Mouse (Mus musculus) neural tube, embryonic 15.5 days (tissue): ENCODE measurements at regions not wholly inside any gene's neighbourhood (a gene's known extent, or its start where the extent isn't known, plus 50 kb on each side); places are given as distances from the start of the nearest gene placed in this dataset.

ENCODE experiments used
- ATAC-seq: fragments of 200-750 bp; cut with Nextera tagmentation; 2 replicates; pipeline ENCODE4 v1.8.0; 2017; ENCODE audit warnings: mild to moderate bottlenecking, moderate TSS enrichment, moderate library complexity; ENCODE audit not compliant: low FRiP score
- H3K27ac ChIP-seq: fragments of 300-500 bp; sonication (generic); replicated peaks from 2 replicates; pipeline ENCODE4 v1.5.1; 2015; ENCODE audit warnings: mild to moderate bottlenecking, inconsistent platforms
- H3K27me3 ChIP-seq: fragments of 300-500 bp; sonication (generic); replicated peaks from 2 replicates; pipeline ENCODE4 v1.6.1; 2015; ENCODE audit warnings: inconsistent platforms
- H3K36me3 ChIP-seq: fragments of 300-500 bp; sonication (generic); 2 replicates; pipeline ENCODE4 v1.6.1; 2015; ENCODE audit warnings: inconsistent platforms
- H3K4me1 ChIP-seq: fragments of 300-500 bp; sonication (generic); 2 replicates; pipeline ENCODE4 v1.6.1; 2015; ENCODE audit warnings: inconsistent platforms
- H3K4me2 ChIP-seq: fragments of 300-500 bp; sonication (generic); 2 replicates; pipeline ENCODE4 v1.6.1; 2015; ENCODE audit warnings: inconsistent platforms, mild to moderate bottlenecking, moderate library complexity
- H3K4me3 ChIP-seq: fragments of 300-500 bp; sonication (generic); replicated peaks from 2 replicates; pipeline ENCODE4 v1.5.1; 2015; ENCODE audit warnings: mild to moderate bottlenecking, inconsistent platforms
- H3K9ac ChIP-seq: fragments of 300-500 bp; sonication (generic); replicated peaks from 2 replicates; pipeline ENCODE4 v1.6.1; 2015; ENCODE audit warnings: mild to moderate bottlenecking, inconsistent platforms
- H3K9me3 ChIP-seq: fragments of 300-500 bp; sonication (generic); replicated peaks from 2 replicates; pipeline ENCODE4 v1.6.1; 2016; ENCODE audit warnings: inconsistent platforms
- WGBS: fragments of 180-500 bp; shearing (Covaris S2); methylation state at CpG from one replicate; pipeline ENCODE4 v1.1.7; 2015; ENCODE audit warnings: mixed read lengths; 5-methylcytosine and 5-hydroxymethylcytosine counted together

DNA sequence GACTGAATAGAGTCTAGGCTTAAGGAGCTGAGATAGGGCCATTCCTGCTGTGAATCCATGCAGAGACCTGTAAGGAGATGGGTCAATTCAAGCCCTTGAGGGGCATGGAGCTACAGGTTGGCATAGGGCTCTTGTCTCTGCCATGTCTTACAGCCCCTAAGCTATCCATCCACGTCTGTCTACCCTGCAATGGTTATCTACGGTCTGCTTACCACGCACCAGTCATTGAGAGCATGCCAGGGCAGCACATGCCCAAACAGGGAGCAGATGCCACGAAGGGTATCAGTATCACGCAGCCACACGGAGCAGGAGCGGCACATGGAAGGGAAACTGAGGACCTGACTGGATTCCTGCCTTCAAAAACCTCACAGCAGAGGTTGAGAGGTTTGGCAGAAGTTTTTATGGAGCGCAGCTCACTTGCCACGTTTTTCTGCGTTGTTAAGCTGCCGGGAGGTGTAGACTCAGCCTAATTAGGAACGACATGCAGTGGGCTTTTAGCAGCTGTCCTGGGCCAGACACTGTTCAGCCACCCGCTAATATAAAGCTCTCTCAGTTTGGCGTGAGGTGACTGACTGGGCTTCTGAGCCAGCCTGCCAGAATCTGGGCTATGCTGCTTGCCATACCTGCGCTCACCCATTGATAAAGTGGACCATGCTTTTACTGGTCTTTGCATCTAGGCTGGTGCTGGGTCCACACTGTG is 102.4 kb upstream of the Fstl4 start:
- peaks cover 13% of the 10 kb centered on the region for H3K4me1 ChIP-seq
- WGBS: 61% methylated on average over 15 of the region's 15 CpGs
- no peaks in the 10 kb centered on the region for H3K36me3 ChIP-seq
- no peak overlapping the region for H3K27ac ChIP-seq
- 0 out of 2 replicates have a peak, but pooled peaks have one; percentile 21 for ATAC-seq
- no peaks in the 10 kb centered on the region for H3K9me3 ChIP-seq
- no peak overlapping the region for H3K4me2 ChIP-seq
- H3K27me3 ChIP-seq: no peaks in the 10 kb centered on the region
- H3K4me3 ChIP-seq: no peak overlapping the region
- no peak overlapping the region for H3K9ac ChIP-seq

DNA sequence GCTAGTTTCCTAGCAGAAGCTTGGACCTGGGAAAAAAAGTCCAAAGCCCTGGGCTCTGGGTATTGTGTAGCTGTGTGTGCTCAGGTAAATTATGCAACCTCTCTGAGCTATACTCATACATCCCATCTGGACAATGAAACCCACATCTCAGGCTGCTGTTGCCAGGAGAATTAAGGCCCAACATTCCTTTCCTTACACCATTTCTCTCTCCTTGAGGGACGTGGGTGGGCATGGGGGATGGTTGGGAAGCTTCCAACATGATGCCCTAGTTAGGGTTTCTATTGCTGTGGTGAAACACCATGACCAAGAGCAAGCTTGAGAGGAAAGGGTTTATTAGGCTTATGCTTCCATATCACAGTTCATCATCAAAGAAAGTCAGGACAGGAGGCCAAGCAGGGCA is 99.1 kb upstream of the Fstl4 start:
- H3K27ac ChIP-seq: no peak overlapping the region
- H3K9me3 ChIP-seq: no peaks in the 10 kb centered on the region
- H3K36me3 ChIP-seq: no peaks in the 10 kb centered on the region
- H3K27me3 ChIP-seq: no peaks in the 10 kb centered on the region
- ATAC-seq: no peak
- H3K4me1 ChIP-seq: peaks cover 13% of the 10 kb centered on the region
- H3K9ac ChIP-seq: no peak overlapping the region
- H3K4me2 ChIP-seq: no peak overlapping the region
- no peak overlapping the region for H3K4me3 ChIP-seq
- WGBS: 83% methylated on average over 1 of the region's 1 CpGs

DNA sequence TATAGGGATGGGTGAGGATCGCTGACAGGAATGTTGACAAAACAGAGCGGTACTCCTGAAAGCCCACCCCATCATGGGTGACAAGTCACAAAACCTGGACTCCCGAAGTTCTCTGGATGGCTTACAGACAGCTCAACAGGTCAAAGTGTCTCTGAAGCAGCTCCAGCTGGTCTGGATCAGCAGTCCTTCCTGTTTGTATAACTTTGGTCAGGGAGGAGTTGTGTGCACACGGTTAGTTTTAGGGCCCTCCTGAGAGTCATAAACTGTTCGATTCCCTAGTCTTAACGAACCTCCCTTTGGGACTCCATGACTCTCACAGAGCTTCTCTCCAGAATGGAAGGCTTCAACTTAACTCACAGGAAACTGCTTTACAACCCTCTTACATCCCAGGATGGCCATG is 89.4 kb upstream of the Fstl4 start:
- Histone ChIP-seq H3K9me3 (no peaks in the 10 kb centered on the region), H3K4me2 (no peak overlapping the region), H3K9ac (no peak overlapping the region), H3K4me1 (peaks cover 8% of the 10 kb centered on the region), H3K36me3 (no peaks in the 10 kb centered on the region), H3K27ac (no peak overlapping the region), H3K4me3 (no peak overlapping the region), H3K27me3 (no peaks in the 10 kb centered on the region)
- no peak for ATAC-seq
- 56% methylated on average over 6 of the region's 6 CpGs for WGBS

DNA sequence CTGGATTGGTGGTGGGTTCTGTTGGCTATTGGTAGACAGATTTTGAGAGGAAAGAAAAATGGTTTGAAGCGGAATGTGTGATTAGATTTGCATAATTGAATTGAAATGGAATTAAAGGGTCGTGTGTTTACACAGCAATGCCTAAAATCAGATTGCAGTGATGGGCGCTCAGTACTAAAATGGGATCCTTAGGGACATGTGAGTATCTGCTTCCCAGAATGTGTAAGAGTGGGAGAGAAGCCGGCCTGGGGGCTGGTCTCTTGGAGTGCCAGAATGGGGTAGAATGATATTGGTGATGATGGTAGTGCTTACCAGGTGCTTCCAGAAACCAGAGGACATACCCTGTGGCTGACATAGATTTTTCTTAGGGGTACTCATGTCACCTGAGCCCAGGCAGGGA is 86.2 kb upstream of the Fstl4 start:
- no peaks in the 10 kb centered on the region for H3K36me3 ChIP-seq
- 70% methylated on average over 4 of the region's 4 CpGs for WGBS
- no peaks in the 10 kb centered on the region for H3K9me3 ChIP-seq
- no peak overlapping the region for H3K27ac ChIP-seq
- peaks cover 8% of the 10 kb centered on the region for H3K4me1 ChIP-seq
- ATAC-seq: no peak
- no peak overlapping the region for H3K9ac ChIP-seq
- H3K4me3 ChIP-seq: no peak overlapping the region
- H3K27me3 ChIP-seq: no peaks in the 10 kb centered on the region
- H3K4me2 ChIP-seq: no peak overlapping the region

DNA sequence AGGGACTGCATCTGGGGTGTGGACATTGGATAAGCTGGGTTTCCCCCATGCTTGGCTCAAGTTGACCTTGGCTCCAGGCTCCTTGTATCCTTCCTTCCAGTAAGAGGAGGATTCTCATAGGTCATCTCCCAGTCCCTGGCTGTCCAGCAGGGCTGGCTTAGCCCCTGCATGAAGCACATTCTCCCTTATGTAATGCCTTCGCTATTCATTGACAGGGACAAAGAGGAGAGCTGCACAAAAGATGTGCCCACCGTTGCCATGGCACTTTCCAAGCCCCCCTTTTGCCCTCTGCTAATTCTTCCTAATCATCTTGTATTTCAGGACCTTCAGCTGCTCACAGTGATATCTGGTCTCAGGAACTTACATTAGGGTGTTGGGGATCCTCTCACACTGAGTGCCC is 79.0 kb upstream of the Fstl4 start:
- no peaks in the 10 kb centered on the region for H3K9me3 ChIP-seq
- WGBS: 33% methylated on average over 2 of the region's 2 CpGs
- H3K27ac ChIP-seq: no peak overlapping the region
- no peak overlapping the region for H3K4me2 ChIP-seq
- no peak overlapping the region for H3K9ac ChIP-seq
- H3K4me1 ChIP-seq: no peaks in the 10 kb centered on the region
- H3K27me3 ChIP-seq: no peaks in the 10 kb centered on the region
- H3K4me3 ChIP-seq: no peak overlapping the region
- no peak for ATAC-seq
- no peaks in the 10 kb centered on the region for H3K36me3 ChIP-seq

DNA sequence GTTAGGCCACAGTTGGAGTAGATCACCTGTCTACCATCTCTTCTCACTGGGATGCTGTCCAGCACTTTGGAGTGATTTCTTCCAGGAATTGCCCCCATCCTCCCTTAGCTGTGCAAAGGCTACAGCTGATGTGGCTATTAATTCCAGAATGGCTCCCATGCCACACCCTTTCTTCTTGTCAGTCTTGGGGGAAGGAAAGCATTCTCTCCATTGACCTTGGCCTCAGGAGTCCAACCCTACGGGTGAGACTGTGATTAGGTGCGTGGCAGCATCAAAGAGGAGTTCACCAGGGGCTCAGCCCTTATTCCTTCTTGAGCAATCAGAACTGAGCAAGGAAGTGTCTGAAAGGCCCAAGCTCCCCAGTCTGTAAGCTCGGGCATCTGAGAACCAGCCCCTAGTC is 71.7 kb upstream of the Fstl4 start:
- no peak for ATAC-seq
- no peaks in the 10 kb centered on the region for H3K9me3 ChIP-seq

DNA sequence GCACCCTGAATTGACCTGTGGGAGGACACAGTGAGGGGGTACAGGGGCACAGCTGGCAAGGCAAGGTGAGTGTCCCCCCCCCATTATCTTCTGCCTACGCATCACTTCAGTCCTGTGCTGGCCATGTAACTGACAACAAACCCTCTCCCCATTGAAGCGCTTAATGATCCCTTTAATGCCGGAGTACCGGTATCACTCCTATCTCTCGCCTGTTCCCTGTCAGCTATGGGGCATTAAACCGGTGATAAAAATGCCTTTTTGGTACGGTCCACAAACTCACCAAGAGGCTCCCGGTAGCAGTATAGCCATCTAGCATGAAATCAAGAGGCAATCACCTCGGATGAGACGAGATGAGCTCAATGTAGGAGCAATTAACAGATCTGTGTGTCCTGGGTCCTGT is 62.8 kb upstream of the Fstl4 start:
- no peak overlapping the region for H3K4me3 ChIP-seq
- ATAC-seq: peak; percentile 35; the same call in 1 of the 2 replicates
- H3K4me1 ChIP-seq: peaks cover 14% of the 10 kb centered on the region
- no peaks in the 10 kb centered on the region for H3K36me3 ChIP-seq
- no peak overlapping the region for H3K9ac ChIP-seq
- WGBS: 51% methylated on average over 10 of the region's 10 CpGs
- no peaks in the 10 kb centered on the region for H3K27me3 ChIP-seq
- H3K9me3 ChIP-seq: no peaks in the 10 kb centered on the region
- H3K27ac ChIP-seq: no peak overlapping the region
- no peak overlapping the region for H3K4me2 ChIP-seq

More for the DNA sequence above, 71.7 kb upstream of the Fstl4 start:
- 59% methylated on average over 3 of the region's 3 CpGs for WGBS
- Histone ChIP-seq H3K27ac (no peak overlapping the region), H3K27me3 (no peaks in the 10 kb centered on the region), H3K4me1 (0 out of 2 replicates have a peak, but pooled peaks cover 4% of the 10 kb centered on the region), H3K36me3 (no peaks in the 10 kb centered on the region), H3K4me2 (no peak overlapping the region), H3K9ac (no peak overlapping the region), H3K4me3 (no peak overlapping the region)

DNA sequence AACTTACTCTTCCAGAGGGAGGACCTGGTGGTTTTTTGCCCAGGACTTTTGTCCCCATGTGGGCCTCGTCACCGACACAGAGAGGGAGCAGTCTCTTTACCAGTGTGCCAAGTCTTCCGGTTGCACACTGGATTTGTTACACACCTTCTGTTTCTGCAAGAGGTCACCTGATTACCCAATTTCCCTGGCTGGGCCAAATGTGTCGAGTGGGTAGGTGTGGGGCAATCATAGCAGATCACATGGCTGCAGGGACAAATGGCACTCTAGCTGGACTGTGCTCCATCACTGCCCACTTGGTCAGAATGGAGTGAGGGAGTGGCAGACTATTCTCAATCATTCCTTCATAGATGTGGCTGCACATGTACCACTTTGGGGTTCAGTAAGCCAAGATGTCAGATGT is 61.0 kb upstream of the Fstl4 start:
- Histone ChIP-seq H3K4me3 (no peak overlapping the region), H3K9me3 (no peaks in the 10 kb centered on the region), H3K27me3 (no peaks in the 10 kb centered on the region), H3K27ac (no peak overlapping the region), H3K36me3 (no peaks in the 10 kb centered on the region), H3K4me2 (no peak overlapping the region), H3K9ac (no peak overlapping the region), H3K4me1 (peaks cover 14% of the 10 kb centered on the region)
- ATAC-seq: no peak
- WGBS: 89% methylated on average over 4 of the region's 4 CpGs
